Mouse (Mus musculus): ENCODE data around the gene Kdm6a. TPM values are rescaled to one million over a fixed set of nuclear protein-coding genes. Genes with fewer than 3 reads are reported as not detected.

Gene Kdm6a
- polyA plus RNA-seq, 1 experiment from 2014 or later, result 23.3 TPM

DNA sequence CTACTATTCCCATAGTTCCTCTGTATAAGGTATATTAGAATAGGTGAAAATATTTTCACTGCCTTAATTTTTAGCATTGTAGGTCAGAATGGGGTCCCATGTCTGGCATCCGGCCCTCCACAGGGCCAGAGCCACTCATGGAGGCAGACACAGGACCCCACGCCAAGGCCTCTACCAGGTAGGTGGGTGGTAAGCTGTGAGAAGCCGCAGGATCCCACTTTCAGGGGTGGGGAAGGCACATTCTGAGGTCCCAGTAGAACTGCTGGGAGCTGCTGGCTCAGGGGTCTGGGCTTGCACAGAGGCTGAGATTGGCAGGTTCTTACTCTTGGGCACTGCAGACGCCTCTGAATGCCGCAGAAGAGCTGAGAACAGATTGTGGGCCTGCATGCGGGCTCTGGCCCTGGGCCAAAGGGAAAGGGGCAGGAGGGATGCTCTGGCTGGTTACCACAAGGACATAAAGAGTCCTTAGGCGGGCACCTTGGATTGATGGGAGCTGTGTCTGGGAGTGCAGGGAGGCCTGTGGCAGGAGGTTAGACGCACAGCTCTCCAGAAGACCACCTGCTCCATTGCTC is 95.9 kb downstream of the Kdm6a start:
- Histone ChIP-seq H3K4me3 (ENCODE audit: low read depth, low read length) (no peak overlapping the region), H3K9me3 (replicated peaks; ENCODE audit: control insufficient read depth, low read length) (no peaks in the 10 kb centered on the region), H3K4me2 (ENCODE audit: low read depth, low read length) (no peak overlapping the region), H3K27ac (ENCODE audit: low read length) (no peak overlapping the region), H3K36me3 (ENCODE audit: control insufficient read depth, insufficient read depth) (peaks cover 10% of the 10 kb centered on the region), H3K9ac (ENCODE audit: low read depth, low read length) (no peak overlapping the region), H3K4me1 (ENCODE audit: control insufficient read depth, low read depth, low read length) (no peaks in the 10 kb centered on the region), H3K27me3 (ENCODE audit: control insufficient read depth, insufficient read depth, low read depth, low read length) (no peaks in the 10 kb centered on the region)
- 84% methylated on average over 8 of the region's 8 CpGs for WGBS (ENCODE audit: insufficient replicate concordance)
- ATAC-seq (ENCODE audit: low read depth), result no peak

DNA sequence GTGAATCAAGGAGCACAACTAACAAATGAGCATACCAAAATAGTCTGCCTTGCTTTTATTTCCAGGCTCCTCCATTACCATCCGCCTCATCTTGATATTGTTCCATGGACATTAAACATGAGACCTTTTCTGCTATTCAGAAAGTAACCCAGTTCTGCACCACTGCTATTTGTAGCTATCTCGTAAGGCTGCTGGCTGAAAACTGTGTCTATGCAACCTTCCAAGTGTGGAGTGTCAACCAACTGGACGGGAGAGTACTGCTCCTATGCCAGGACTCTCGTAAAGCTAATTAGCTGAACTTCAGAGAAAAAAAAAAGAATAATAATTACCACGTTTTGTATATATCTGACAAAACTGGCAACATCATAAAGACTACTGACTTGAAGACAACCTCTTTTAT is 116.2 kb downstream of the Kdm6a start:
- Histone ChIP-seq H3K9ac (ENCODE audit: low read depth, low read length) (no peak overlapping the region), H3K27ac (ENCODE audit: low read length) (no peak overlapping the region), H3K36me3 (ENCODE audit: control insufficient read depth, insufficient read depth) (peaks cover 4% of the 10 kb centered on the region; the same call in 1 of the 2 replicates), H3K4me2 (ENCODE audit: low read depth, low read length) (no peak overlapping the region), H3K4me1 (ENCODE audit: control insufficient read depth, low read depth, low read length) (no peaks in the 10 kb centered on the region), H3K4me3 (ENCODE audit: low read depth, low read length) (no peak overlapping the region), H3K27me3 (ENCODE audit: control insufficient read depth, insufficient read depth, low read depth, low read length) (no peaks in the 10 kb centered on the region), H3K9me3 (replicated peaks; ENCODE audit: control insufficient read depth, low read length) (no peaks in the 10 kb centered on the region)
- no peak for ATAC-seq (ENCODE audit: low read depth)
- WGBS (ENCODE audit: insufficient replicate concordance), result 88% methylated on average over 5 of the region's 5 CpGs

DNA sequence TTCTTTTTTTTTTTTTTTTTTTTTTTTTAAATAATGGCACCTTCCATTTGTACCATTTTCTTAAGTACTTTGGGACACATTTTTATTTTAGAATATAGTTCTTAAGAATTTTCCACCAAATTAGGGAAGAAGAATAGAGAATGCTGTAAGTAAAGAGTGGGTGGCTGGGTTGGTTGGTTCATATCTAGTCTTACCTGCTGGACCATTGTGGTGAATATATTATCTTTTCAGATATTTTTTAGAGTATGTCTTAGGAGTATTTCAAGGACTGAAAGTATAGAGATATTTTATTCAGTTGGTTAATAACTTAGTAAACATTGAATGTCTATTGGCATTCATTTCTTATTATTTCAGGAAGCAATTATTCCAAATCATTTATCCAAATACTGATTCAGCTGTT is 117.8 kb downstream of the Kdm6a start:
- Histone ChIP-seq H3K27me3 (ENCODE audit: control insufficient read depth, insufficient read depth, low read depth, low read length) (no peaks in the 10 kb centered on the region), H3K4me3 (ENCODE audit: low read depth, low read length) (no peak overlapping the region), H3K27ac (ENCODE audit: low read length) (no peak overlapping the region), H3K9ac (ENCODE audit: low read depth, low read length) (no peak overlapping the region), H3K4me1 (ENCODE audit: control insufficient read depth, low read depth, low read length) (no peaks in the 10 kb centered on the region), H3K36me3 (ENCODE audit: control insufficient read depth, insufficient read depth) (peaks cover 4% of the 10 kb centered on the region; the same call in 1 of the 2 replicates), H3K9me3 (replicated peaks; ENCODE audit: control insufficient read depth, low read length) (no peaks in the 10 kb centered on the region), H3K4me2 (ENCODE audit: low read depth, low read length) (no peak overlapping the region)
- ATAC-seq (ENCODE audit: low read depth), result no peak

Other genes starting within 250 kb of the Kdm6a start
- not detected in 2 replicates for gene Dusp21, start 16.7 kb upstream of the Kdm6a start, polyA plus RNA-seq (2015; fragmentation: Nextera tagmentation; extraction: Ambion mirVana)

Data from liver, embryonic 16.5 days (tissue).